Mouse (Mus musculus) forebrain, embryonic 15.5 days (tissue): ENCODE results near the gene Dctn1. TPM values are rescaled to one million over a fixed set of nuclear protein-coding genes. Genes with fewer than 3 reads are reported as not detected.

Source experiments
- ATAC-seq: fragments of 200-750 bp; cut with Nextera tagmentation; replicated peaks from 2 replicates; pipeline ENCODE4 v1.8.0; 2017; ENCODE audit warnings: mild to moderate bottlenecking, moderate TSS enrichment, moderate library complexity
- H3K27ac ChIP-seq: fragments of 300-500 bp; sonication (generic); replicated peaks from 2 replicates; pipeline ENCODE4 v1.5.1; 2015; ENCODE audit warnings: mild to moderate bottlenecking, inconsistent platforms
- H3K27me3 ChIP-seq: fragments of 300-500 bp; sonication (generic); 2 replicates; pipeline ENCODE4 v1.6.1; 2015; ENCODE audit warnings: inconsistent platforms
- H3K36me3 ChIP-seq: fragments of 300-500 bp; sonication (generic); 2 replicates; pipeline ENCODE4 v1.6.1; 2015; ENCODE audit warnings: mild to moderate bottlenecking, inconsistent platforms
- H3K4me1 ChIP-seq: fragments of 300-500 bp; sonication (generic); 2 replicates; pipeline ENCODE4 v1.6.1; 2015; ENCODE audit warnings: inconsistent platforms
- H3K4me2 ChIP-seq: fragments of 300-500 bp; sonication (generic); replicated peaks from 2 replicates; pipeline ENCODE4 v1.6.1; 2015; ENCODE audit warnings: mild to moderate bottlenecking, inconsistent platforms
- H3K4me3 ChIP-seq: fragments of 300-500 bp; sonication (generic); 2 replicates; pipeline ENCODE4 v1.5.1; 2015; ENCODE audit warnings: mild to moderate bottlenecking, inconsistent platforms
- H3K9ac ChIP-seq: fragments of 300-500 bp; sonication (generic); replicated peaks from 2 replicates; pipeline ENCODE4 v1.6.1; 2015; ENCODE audit warnings: mild to moderate bottlenecking, inconsistent platforms
- H3K9me3 ChIP-seq: fragments of 300-500 bp; sonication (generic); 2 replicates; pipeline ENCODE4 v1.6.1; 2016; ENCODE audit warnings: inconsistent platforms
- WGBS: fragments of 180-500 bp; shearing (Covaris S2); methylation state at CpG from one replicate; pipeline ENCODE4 v1.1.7; 2015; ENCODE audit warnings: mixed read lengths; 5-methylcytosine and 5-hydroxymethylcytosine counted together
- polyA plus RNA-seq: library from polyadenylated mRNA; unstranded; fragments of >200 nt; fragmentation: Nextera tagmentation; extraction: Ambion mirVana; gene quantifications from 2 replicates; pipeline ENCODE4 v1.2.1, GENCODE M21; 2015

Dctn1 gene
- polyA plus RNA-seq: 143 and 147 TPM in 2 replicates

GRCm38 (mm10) chr6:83165607-83166242, at the start of gene Dctn1:
Dctn1 (plus strand) TSS chr6:83165920.
- peak; percentile 87 for ATAC-seq
- H3K27ac ChIP-seq: peak within 1 kb of the TSS; percentile 92
- H3K36me3 ChIP-seq: no peaks in the 10 kb centered on the region
- peak within 1 kb of the TSS; percentile 56 for H3K4me2 ChIP-seq
- no peaks in the 10 kb centered on the region for H3K9me3 ChIP-seq
- peak within 1 kb of the TSS; percentile 94 for H3K4me3 ChIP-seq
- peaks cover 41% of the 10 kb centered on the region for H3K4me1 ChIP-seq
- WGBS: under 1% methylated on average over 58 of the region's 58 CpGs
- peak within 1 kb of the TSS; percentile 92 for H3K9ac ChIP-seq
- peaks cover 27% of the 10 kb centered on the region for H3K27me3 ChIP-seq

GRCm38 (mm10) chr6:83116373-83117164, 49.2 kb upstream of the Dctn1 start:
- Histone ChIP-seq H3K27ac (no peak overlapping the region), H3K27me3 (no peaks in the 10 kb centered on the region), H3K4me1 (peaks cover 44% of the 10 kb centered on the region), H3K36me3 (peaks cover 25% of the 10 kb centered on the region; the same call in 1 of the 2 replicates), H3K4me2 (peak overlapping the region; percentile 97), H3K9ac (peak overlapping the region; percentile 81), H3K9me3 (no peaks in the 10 kb centered on the region), H3K4me3 (peak overlapping the region; percentile 77)
- WGBS: 76% methylated on average over 11 of the region's 11 CpGs
- no peak for ATAC-seq

GRCm38 (mm10) chr6:83117165-83117438, 48.6 kb upstream of the Dctn1 start:
- H3K9me3 ChIP-seq: no peaks in the 10 kb centered on the region
- no peaks in the 10 kb centered on the region for H3K27me3 ChIP-seq
- ATAC-seq: no peak
- WGBS: 84% methylated on average over 4 of the region's 4 CpGs
- no peak overlapping the region for H3K27ac ChIP-seq
- no peak overlapping the region for H3K4me2 ChIP-seq
- no peak overlapping the region for H3K4me3 ChIP-seq
- peaks cover 25% of the 10 kb centered on the region; the same call in 1 of the 2 replicates for H3K36me3 ChIP-seq
- 0 out of 2 replicates have a peak overlapping the region, but pooled peaks have one; percentile 81 for H3K9ac ChIP-seq
- H3K4me1 ChIP-seq: peaks cover 45% of the 10 kb centered on the region

- no peak for ATAC-seq
- 91% methylated on average over 13 of the region's 13 CpGs for WGBS
- H3K4me1 ChIP-seq: peaks cover 51% of the 10 kb centered on the region
Observed at GRCm38 (mm10) chr6:83117616-83118015, 48.1 kb upstream of the Dctn1 start.

GRCm38 (mm10) chr6:83118369-83118768, 47.4 kb upstream of the Dctn1 start:
- Histone ChIP-seq H3K9me3 (no peaks in the 10 kb centered on the region), H3K27ac (no peak overlapping the region), H3K4me2 (no peak overlapping the region), H3K4me1 (peaks cover 58% of the 10 kb centered on the region), H3K9ac (no peak overlapping the region), H3K36me3 (peaks cover 25% of the 10 kb centered on the region; the same call in 1 of the 2 replicates), H3K4me3 (no peak overlapping the region), H3K27me3 (no peaks in the 10 kb centered on the region)
- 85% methylated on average over 11 of the region's 11 CpGs for WGBS
- no peak for ATAC-seq

More at GRCm38 (mm10) chr6:83117616-83118015, 48.1 kb upstream of the Dctn1 start:
- no peak overlapping the region for H3K27ac ChIP-seq
- no peak overlapping the region for H3K4me3 ChIP-seq
- H3K27me3 ChIP-seq: no peaks in the 10 kb centered on the region
- no peak overlapping the region for H3K9ac ChIP-seq
- no peak overlapping the region for H3K4me2 ChIP-seq
- peaks cover 25% of the 10 kb centered on the region; the same call in 1 of the 2 replicates for H3K36me3 ChIP-seq
- H3K9me3 ChIP-seq: no peaks in the 10 kb centered on the region

- Histone ChIP-seq H3K27ac (no peak overlapping the region), H3K27me3 (no peaks in the 10 kb centered on the region), H3K4me3 (peak overlapping the region; percentile 86; the same call in 1 of the 2 replicates), H3K4me2 (peak overlapping the region; percentile 95; the same call in 1 of the 2 replicates), H3K36me3 (peaks cover 25% of the 10 kb centered on the region; the same call in 1 of the 2 replicates), H3K4me1 (peaks cover 65% of the 10 kb centered on the region), H3K9ac (0 out of 2 replicates have a peak overlapping the region, but pooled peaks have one; percentile 95), H3K9me3 (no peaks in the 10 kb centered on the region)
- no peak for ATAC-seq
- 83% methylated on average over 14 of the region's 14 CpGs for WGBS
Observed at GRCm38 (mm10) chr6:83118825-83119733, 46.6 kb upstream of the Dctn1 start.

GRCm38 (mm10) chr6:83119734-83120051, 46.0 kb upstream of the Dctn1 start:
- peak overlapping the region; percentile 86 for H3K4me3 ChIP-seq
- peaks cover 66% of the 10 kb centered on the region for H3K4me1 ChIP-seq
- H3K9ac ChIP-seq: peak overlapping the region; percentile 95
- no peaks in the 10 kb centered on the region for H3K27me3 ChIP-seq
- H3K4me2 ChIP-seq: peak overlapping the region; percentile 95
- no peak for ATAC-seq
- H3K27ac ChIP-seq: peak overlapping the region; percentile 95; the same call in 1 of the 2 replicates
- H3K36me3 ChIP-seq: peaks cover 25% of the 10 kb centered on the region; the same call in 1 of the 2 replicates
- WGBS: 83% methylated on average over 7 of the region's 7 CpGs
- no peaks in the 10 kb centered on the region for H3K9me3 ChIP-seq

GRCm38 (mm10) chr6:83120930-83121862, 44.5 kb upstream of the Dctn1 start, which contains the start of gene Wbp1:
Wbp1 (minus strand) TSS chr6:83121559.
- peak within 1 kb of the TSS; percentile 86 for H3K4me3 ChIP-seq
- H3K4me1 ChIP-seq: peaks cover 63% of the 10 kb centered on the region
- peak within 1 kb of the TSS; percentile 95 for H3K9ac ChIP-seq
- peak within 1 kb of the TSS; percentile 95 for H3K4me2 ChIP-seq
- H3K36me3 ChIP-seq: peaks cover 25% of the 10 kb centered on the region; the same call in 1 of the 2 replicates
- WGBS: under 1% methylated on average over 38 of the region's 38 CpGs
- H3K27ac ChIP-seq: peak within 1 kb of the TSS; percentile 95
- no peaks in the 10 kb centered on the region for H3K9me3 ChIP-seq
- ATAC-seq: peak; percentile 94
- H3K27me3 ChIP-seq: no peaks in the 10 kb centered on the region

- peak overlapping the region; percentile 86 for H3K4me3 ChIP-seq
- peak overlapping the region; percentile 69 for H3K9ac ChIP-seq
- no peaks in the 10 kb centered on the region for H3K27me3 ChIP-seq
- no peaks in the 10 kb centered on the region for H3K9me3 ChIP-seq
- peaks cover 54% of the 10 kb centered on the region for H3K4me1 ChIP-seq
- under 1% methylated on average over 47 of the region's 52 CpGs for WGBS
- peak overlapping the region; percentile 95 for H3K27ac ChIP-seq
- H3K36me3 ChIP-seq: peaks cover 23% of the 10 kb centered on the region; the same call in 1 of the 2 replicates
- no peak; the same call in 1 of the 2 replicates for ATAC-seq
- peak overlapping the region; percentile 95 for H3K4me2 ChIP-seq
Observed at GRCm38 (mm10) chr6:83121863-83122710, 43.6 kb upstream of the Dctn1 start.

- Histone ChIP-seq H3K27me3 (no peaks in the 10 kb centered on the region), H3K4me3 (no peak overlapping the region), H3K9me3 (no peaks in the 10 kb centered on the region), H3K4me1 (peaks cover 53% of the 10 kb centered on the region), H3K27ac (peak overlapping the region; percentile 95; the same call in 1 of the 2 replicates), H3K36me3 (peaks cover 15% of the 10 kb centered on the region; the same call in 1 of the 2 replicates), H3K4me2 (peak overlapping the region; percentile 95; the same call in 1 of the 2 replicates), H3K9ac (0 out of 2 replicates have a peak overlapping the region, but pooled peaks have one; percentile 69)
- ATAC-seq: no peak
- WGBS: 83% methylated on average over 5 of the region's 5 CpGs
Observed at GRCm38 (mm10) chr6:83122961-83123360, 42.8 kb upstream of the Dctn1 start.
